Mouse (Mus musculus) embryonic fibroblast, embryonic 13.5 days (primary cell): ENCODE measurements around the gene Gm128. TPM values are rescaled to one million over a fixed set of nuclear protein-coding genes. Genes with fewer than 3 reads are reported as not detected.

Experiments used
- H3K27ac ChIP-seq: 2 replicates; pipeline ENCODE4 v1.5.1; 2012; ENCODE audit warnings: low read length, control low read depth, inconsistent platforms; ENCODE audit not compliant: insufficient read depth
- H3K4me1 ChIP-seq: 2 replicates; pipeline ENCODE4 v1.6.1; 2011; ENCODE audit warnings: low read length; ENCODE audit not compliant: control insufficient read depth, insufficient read depth
- H3K4me3 ChIP-seq: 2 replicates; pipeline ENCODE4 v1.5.1; 2011; ENCODE audit warnings: mild to moderate bottlenecking, control low read depth, low read length; ENCODE audit not compliant: insufficient read depth
- CTCF ChIP-seq: IDR thresholded peaks from 2 replicates; pipeline ENCODE4 v1.5.1; 2011; ENCODE audit warnings: mild to moderate bottlenecking, control low read depth, low read length, moderate library complexity, borderline replicate concordance; ENCODE audit not compliant: insufficient read depth
- POLR2A ChIP-seq: IDR thresholded peaks from 2 replicates; pipeline ENCODE4 v1.6.1; 2011; ENCODE audit warnings: low read depth, mild to moderate bottlenecking, control low read depth, low read length, moderate library complexity
- polyA plus RNA-seq: library from polyadenylated mRNA; stranded (reverse); fragments of >200 nt; gene quantifications from 2 replicates; pipeline ENCODE4 v1.2.4, GENCODE M21; 2011; ENCODE audit warnings: low read depth; ENCODE audit not compliant: missing spikeins, insufficient read length

The Gm128 gene
- not detected in 2 replicates for polyA plus RNA-seq

DNA sequence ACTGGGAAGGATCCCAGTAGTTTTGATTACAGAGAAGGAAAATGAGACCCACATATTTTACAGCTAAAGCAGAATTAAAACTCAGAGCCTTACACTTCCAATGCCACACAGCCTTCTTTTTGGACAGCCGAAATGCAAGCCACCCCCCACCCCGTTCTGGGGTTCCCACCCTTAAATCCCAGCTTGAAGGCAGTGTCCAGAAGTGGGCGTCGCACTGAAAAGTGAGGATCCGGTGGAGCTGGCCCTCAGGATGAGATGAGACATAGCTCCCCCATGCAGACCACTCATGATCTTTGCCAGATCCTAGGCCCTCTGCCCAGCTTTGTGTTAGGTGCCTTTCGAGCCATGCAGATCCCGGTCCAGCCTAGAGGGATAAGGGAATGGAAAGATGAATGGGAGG, at the start of gene Gm128:
TSS of gene Gm128 (minus strand) at position 101 of the 400 bp plus-strand sequence.
- Histone ChIP-seq H3K4me1 (peaks cover 8% of the 10 kb centered on the region; the same call in 1 of the 2 replicates), H3K4me3 (no peak within 1 kb of the TSS), H3K27ac (no peak within 1 kb of the TSS)
- TF ChIP-seq POLR2A (no peak), CTCF (no peak)

DNA sequence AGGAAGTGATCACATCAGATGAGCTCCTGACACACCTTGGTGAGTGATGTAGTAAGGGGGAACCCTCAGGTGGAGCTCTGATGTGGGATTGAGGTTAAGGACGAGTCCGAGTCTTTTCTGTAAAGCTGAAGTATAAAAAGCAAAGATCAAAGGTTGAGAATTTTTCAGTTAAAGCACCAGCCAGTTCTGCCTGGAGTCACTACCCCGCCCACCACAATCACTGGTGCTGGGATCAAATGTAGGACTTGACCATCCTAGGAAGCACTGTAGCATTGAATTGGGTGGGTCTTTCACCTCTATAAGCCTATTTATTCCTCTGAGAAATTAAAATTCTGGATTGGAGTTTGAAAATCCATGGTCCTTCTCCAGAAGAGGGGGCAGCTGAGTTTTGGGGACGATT, 49.6 kb upstream of the Gm128 start:
- TF ChIP-seq CTCF = no peak
- no peak for TF ChIP-seq POLR2A
- Histone ChIP-seq H3K27ac (no peak overlapping the region), H3K4me1 (no peaks in the 10 kb centered on the region), H3K4me3 (no peak overlapping the region)

DNA sequence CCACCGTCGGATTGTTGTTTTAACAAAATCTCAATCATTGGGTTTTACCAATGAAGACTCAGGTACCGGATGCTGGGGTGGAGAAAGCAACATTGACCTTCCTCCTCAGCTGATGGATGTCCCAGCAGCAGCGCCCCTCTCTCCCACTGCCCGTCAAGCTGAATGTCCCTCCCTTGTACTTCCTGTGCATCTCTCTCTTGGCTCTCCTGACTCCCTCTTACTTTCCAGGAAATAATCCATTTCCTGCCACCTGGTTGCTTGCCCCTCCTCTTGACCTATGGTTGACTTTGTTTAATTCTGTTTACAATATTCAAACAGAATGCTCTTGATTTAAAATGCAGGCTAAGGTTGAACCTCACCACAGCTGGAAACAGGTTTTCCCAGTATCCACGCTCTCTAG, 48.8 kb upstream of the Gm128 start:
- H3K4me3 ChIP-seq = no peak overlapping the region
- TF ChIP-seq CTCF (no peak), POLR2A (no peak)
- no peak overlapping the region for H3K27ac ChIP-seq
- no peaks in the 10 kb centered on the region for H3K4me1 ChIP-seq

DNA sequence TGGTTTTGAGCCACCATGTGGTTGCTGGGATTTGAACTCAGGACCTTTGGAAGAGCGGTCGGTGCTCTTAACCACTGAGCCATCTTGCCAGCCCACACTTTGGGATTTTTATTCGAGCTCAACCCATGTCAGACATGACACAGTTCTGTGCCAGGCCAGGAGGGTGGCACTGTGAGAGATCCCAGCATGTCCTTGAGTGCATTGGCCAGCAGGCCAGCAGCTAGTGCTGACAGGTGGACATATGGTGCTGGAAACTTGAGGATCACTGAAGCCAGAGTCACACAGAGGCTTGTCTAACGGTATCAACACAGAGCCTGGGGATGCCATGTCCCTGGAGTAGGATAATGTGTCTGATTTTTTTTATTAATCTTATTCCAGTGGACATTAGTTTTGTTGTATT, 48.0 kb upstream of the Gm128 start:
- H3K4me3 ChIP-seq = no peak overlapping the region
- TF ChIP-seq POLR2A (no peak), CTCF (no peak)

DNA sequence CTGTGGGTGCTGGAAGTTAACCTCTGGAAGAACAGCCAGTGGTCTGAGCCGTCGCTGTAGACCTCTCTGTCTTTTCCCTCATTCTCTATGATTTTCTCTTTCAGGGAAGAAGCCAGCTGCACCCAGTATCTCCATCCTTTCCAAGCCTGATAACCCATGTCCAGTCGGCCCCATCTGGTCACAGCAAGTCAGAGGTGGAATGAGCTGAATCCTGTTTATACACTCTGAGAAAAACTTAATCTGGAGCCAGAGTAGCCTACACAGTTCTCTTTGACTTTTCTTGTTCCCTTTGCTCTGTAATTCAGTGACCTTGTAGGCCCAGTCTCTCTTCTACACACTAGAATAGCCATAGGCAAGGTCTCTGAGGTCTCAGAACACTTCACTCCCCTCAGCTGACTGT, 46.1 kb upstream of the Gm128 start:
- Histone ChIP-seq H3K4me3 (no peak overlapping the region), H3K27ac (no peak overlapping the region), H3K4me1 (no peaks in the 10 kb centered on the region)
- TF ChIP-seq POLR2A (no peak), CTCF (no peak)

More for the DNA sequence above, 48.0 kb upstream of the Gm128 start:
- H3K27ac ChIP-seq = no peak overlapping the region
- no peaks in the 10 kb centered on the region for H3K4me1 ChIP-seq

DNA sequence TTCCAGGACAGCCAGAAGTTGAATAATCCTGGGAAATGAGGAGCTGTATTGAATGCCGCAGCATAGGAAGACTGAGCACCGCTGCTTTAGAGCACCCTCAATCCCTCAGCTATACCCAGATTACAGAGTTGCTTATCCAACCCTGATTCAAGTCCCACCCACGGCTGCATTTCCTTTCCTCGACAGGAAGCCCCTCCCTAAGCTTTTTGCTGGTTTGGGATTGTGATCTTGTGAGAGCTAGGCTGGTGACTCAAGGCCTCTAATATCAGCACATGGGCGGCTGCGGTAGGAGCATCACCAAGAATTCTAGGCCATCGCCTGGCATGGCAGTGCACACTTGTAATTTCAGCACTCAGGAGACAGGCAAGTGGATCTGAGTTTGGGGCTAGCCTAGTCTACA, 45.1 kb upstream of the Gm128 start:
- Histone ChIP-seq H3K4me3 (no peak overlapping the region), H3K4me1 (no peaks in the 10 kb centered on the region), H3K27ac (no peak overlapping the region)
- no peak for TF ChIP-seq CTCF
- TF ChIP-seq POLR2A = no peak

DNA sequence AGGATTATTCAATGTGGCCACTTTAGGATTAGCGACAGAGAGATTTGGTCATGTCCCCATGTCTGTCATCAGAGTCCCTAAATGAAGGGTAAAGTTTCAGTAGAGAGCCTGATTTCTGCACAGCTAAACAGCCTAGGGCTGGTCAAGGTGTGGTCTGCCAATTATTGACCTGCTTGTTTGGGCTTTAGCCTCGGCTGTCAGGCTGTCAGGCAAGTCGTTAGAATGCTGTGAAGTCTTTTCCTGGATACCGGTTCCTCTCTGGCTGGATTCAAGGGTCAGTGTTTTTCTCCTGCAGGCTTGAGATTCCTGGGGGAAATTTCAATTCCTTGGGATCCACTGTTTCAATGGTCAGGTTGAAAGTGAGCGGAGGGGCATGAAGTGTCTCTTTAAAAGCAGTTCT, 44.6 kb upstream of the Gm128 start:
- H3K4me3 ChIP-seq = no peak overlapping the region
- TF ChIP-seq CTCF = no peak
- no peak for TF ChIP-seq POLR2A
- H3K27ac ChIP-seq = no peak overlapping the region
- no peaks in the 10 kb centered on the region for H3K4me1 ChIP-seq

DNA sequence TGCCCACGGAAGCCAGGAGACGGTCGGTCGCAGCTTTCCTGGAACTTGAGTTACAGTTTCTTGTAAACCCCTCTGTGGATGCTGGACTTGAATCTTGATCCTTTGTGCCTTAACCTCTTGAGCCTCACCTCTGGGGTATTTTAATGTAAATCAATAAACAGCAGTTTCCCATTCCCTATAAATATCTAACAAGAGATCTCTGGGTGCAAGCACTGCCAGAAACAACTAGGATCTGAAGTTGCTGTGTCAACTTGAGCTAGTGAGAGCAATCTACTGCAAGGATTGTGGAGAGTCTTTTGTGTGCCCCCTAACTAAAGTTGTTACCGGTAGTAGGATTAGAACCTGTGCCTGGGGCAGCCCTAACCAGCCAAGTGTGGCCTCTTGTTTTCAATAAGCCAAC, 44.0 kb upstream of the Gm128 start:
- no peak for TF ChIP-seq CTCF
- no peak for TF ChIP-seq POLR2A
- no peak overlapping the region for H3K27ac ChIP-seq
- H3K4me1 ChIP-seq = no peaks in the 10 kb centered on the region
- H3K4me3 ChIP-seq = no peak overlapping the region

DNA sequence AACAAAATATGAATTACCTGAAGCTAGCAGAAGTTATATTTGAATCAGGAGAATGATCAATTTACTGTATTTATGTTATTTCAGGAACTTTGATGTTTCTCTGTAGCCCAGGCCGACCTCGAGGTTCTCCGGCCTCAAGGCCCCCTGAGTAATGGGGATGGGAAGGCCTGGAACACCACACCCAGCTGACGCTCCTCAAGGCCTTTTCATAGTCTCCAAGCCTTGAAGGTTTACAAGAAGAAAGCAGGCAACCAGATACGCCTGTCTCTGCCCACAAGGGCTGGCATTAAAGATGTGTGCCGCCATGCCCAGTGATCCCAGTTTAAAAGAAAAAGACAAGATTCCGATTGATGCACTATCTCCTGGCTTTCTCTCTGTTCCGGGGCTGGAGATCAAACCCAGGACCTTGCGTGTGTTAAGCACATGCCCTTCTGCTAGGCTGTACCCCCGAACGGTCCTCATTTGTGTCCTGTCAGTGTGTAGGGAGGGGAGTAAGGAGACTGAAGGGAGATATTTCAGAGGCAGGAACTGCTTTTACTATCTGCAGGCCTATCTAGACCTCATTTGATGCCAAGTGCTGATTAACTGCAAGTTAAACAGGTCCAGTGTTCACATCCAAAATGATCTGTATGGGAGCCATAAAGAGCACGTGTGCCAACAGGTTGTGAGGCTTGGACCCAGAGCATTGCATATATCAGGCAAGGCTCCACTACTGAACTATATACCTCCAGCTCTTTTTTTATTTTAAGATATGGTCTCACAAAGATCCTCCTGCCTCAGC, 43.3 kb upstream of the Gm128 start:
- no peak for TF ChIP-seq POLR2A
- TF ChIP-seq CTCF = no peak
- no peaks in the 10 kb centered on the region for H3K4me1 ChIP-seq
- no peak overlapping the region for H3K4me3 ChIP-seq
- no peak overlapping the region for H3K27ac ChIP-seq

DNA sequence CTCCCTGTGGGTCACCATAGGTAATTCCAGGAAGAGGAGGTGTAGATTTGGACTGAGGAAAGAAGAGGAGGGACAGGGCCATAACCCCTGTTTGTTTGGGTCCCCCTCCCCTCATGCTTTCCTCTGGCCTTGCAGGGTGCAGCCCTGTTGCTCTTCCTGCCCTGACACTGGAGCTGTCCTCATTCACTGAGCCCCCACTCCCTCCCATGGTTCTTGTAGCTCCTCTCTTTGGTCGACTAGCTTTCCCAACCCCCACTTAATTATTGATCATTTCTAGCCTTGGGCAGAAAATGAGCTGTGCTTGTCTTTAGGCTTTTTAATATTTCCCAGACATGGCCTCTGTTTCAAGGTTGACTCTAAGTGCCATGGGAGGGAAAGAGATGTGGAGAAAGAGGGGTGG, 42.7 kb upstream of the Gm128 start:
- Histone ChIP-seq H3K4me3 (peak overlapping the region; percentile 75), H3K27ac (no peak overlapping the region), H3K4me1 (no peaks in the 10 kb centered on the region)
- TF ChIP-seq POLR2A = no peak
- TF ChIP-seq CTCF = no peak
